Mouse (Mus musculus): ENCODE results near the gene Foxo1. TPM values are rescaled to one million over a fixed set of nuclear protein-coding genes. Genes with fewer than 3 reads are reported as not detected.

Gene Foxo1
- polyA plus RNA-seq, 2 experiments, result 1.0 to 1.4 TPM

DNA sequence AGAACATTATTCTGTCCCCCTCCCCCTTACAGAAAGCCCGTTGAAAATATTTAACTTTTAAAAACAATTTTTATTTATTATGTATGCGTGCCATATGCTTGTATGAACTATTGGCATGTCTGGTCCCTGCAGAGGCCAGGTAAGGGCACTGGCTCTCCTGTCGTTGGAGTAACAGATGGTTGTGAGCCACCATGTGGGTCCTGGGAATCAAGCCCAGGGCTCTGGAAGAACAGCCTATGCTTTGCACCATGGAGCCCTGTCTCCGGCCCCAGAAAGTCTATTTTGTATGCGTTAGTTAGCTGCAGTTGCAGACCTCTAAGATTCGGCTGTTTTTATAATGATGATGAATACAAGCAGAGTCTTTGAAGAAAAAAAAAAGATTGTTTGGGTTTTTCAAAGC is 123.8 kb downstream of the Foxo1 start:
- 65% methylated on average over 6 of the region's 6 CpGs for WGBS (ENCODE audit: insufficient replicate concordance)
- no peaks in the 10 kb centered on the region for H3K27me3 ChIP-seq (ENCODE audit: control insufficient read depth, insufficient read depth, low read length)
- H3K4me3 ChIP-seq (ENCODE audit: insufficient read depth in 1 of 2, low read depth in 2 of 2, low read length in 2 of 2), result no peak overlapping the region
- no peaks in the 10 kb centered on the region for H3K9me3 ChIP-seq (ENCODE audit: control insufficient read depth, low read length)
- ATAC-seq (ENCODE audit: insufficient read depth) (no peak), DNase-seq (ENCODE audit: low read depth in 3 of 3, low spot score in 3 of 3) (no peak)
- no peak overlapping the region for H3K27ac ChIP-seq
- TF ChIP-seq CTCF (IDR thresholded peaks at IDR 0.05; ENCODE audit: low read depth), result no peak
- TF ChIP-seq EP300 (IDR thresholded peaks at IDR 0.05; ENCODE audit: low read depth), result no peak
- no peak overlapping the region for H3K9ac ChIP-seq (replicated peaks)
- no peak overlapping the region for H3K4me2 ChIP-seq (ENCODE audit: low read depth)
- no peaks in the 10 kb centered on the region for H3K36me3 ChIP-seq (replicated peaks; ENCODE audit: control insufficient read depth, insufficient read depth, low read depth)
- peaks cover 0 to 2% of the 10 kb centered on the region in 2 experiments; a peak in 1 of 4 replicates for H3K4me1 ChIP-seq (replicated peaks; ENCODE audit: control insufficient read depth in 2 of 2, insufficient read depth in 2 of 2, low read length in 1 of 2)

DNA sequence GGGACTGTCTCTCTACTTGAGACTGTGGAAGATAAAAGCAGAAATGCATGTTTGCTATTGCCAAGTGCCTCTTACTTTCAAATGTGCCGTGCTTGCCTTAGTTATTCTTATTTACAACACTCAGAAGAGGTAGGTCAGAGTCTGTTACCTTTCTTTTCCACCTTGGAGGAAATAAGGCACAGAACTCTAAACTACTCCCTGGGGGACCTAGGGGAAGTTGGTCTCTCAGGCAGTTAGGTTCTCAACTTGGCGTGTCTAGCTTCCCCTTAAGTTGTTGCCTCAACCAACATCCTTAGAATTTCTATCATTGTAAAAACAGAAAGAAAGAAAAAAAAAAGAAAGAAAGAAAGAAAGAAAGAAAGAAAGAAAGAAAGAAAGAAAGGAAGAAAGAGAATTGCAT is 124.4 kb downstream of the Foxo1 start:
- ATAC-seq (ENCODE audit: insufficient read depth) (no peak), DNase-seq (ENCODE audit: low read depth in 3 of 3, low spot score in 3 of 3) (no peak)
- H3K9me3 ChIP-seq (ENCODE audit: control insufficient read depth, low read length), result no peaks in the 10 kb centered on the region
- H3K27ac ChIP-seq, result no peak overlapping the region
- H3K4me3 ChIP-seq (ENCODE audit: insufficient read depth in 1 of 2, low read depth in 2 of 2, low read length in 2 of 2), result no peak overlapping the region
- no peak overlapping the region for H3K4me2 ChIP-seq (ENCODE audit: low read depth)
- WGBS (ENCODE audit: insufficient replicate concordance), result 34% methylated on average over 2 of the region's 2 CpGs
- H3K27me3 ChIP-seq (ENCODE audit: control insufficient read depth, insufficient read depth, low read length), result no peaks in the 10 kb centered on the region
- peaks cover 0 to 4% of the 10 kb centered on the region in 2 experiments; a peak in 1 of 4 replicates for H3K4me1 ChIP-seq (replicated peaks; ENCODE audit: control insufficient read depth in 2 of 2, insufficient read depth in 2 of 2, low read length in 1 of 2)
- no peak for TF ChIP-seq CTCF (IDR thresholded peaks at IDR 0.05; ENCODE audit: low read depth)
- H3K36me3 ChIP-seq (replicated peaks; ENCODE audit: control insufficient read depth, insufficient read depth, low read depth), result no peaks in the 10 kb centered on the region
- H3K9ac ChIP-seq (replicated peaks), result no peak overlapping the region

- H3K4me2 ChIP-seq (ENCODE audit: low read depth), result no peak overlapping the region
- peaks cover 0 to 7% of the 10 kb centered on the region in 2 experiments; a peak in 1 of 4 replicates for H3K4me1 ChIP-seq (replicated peaks; ENCODE audit: control insufficient read depth in 2 of 2, insufficient read depth in 2 of 2, low read length in 1 of 2)
- H3K4me3 ChIP-seq (ENCODE audit: insufficient read depth in 1 of 2, low read depth in 2 of 2, low read length in 2 of 2), result no peak overlapping the region
- ATAC-seq (ENCODE audit: insufficient read depth) (no peak), DNase-seq (ENCODE audit: low read depth in 3 of 3, low spot score in 3 of 3) (no peak)
- no peaks in the 10 kb centered on the region for H3K27me3 ChIP-seq (ENCODE audit: control insufficient read depth, insufficient read depth, low read length)
- H3K9ac ChIP-seq (replicated peaks), result no peak overlapping the region
- H3K36me3 ChIP-seq (replicated peaks; ENCODE audit: control insufficient read depth, insufficient read depth, low read depth), result no peaks in the 10 kb centered on the region
- 52% methylated on average over 10 of the region's 10 CpGs for WGBS (ENCODE audit: insufficient replicate concordance)
- H3K9me3 ChIP-seq (ENCODE audit: control insufficient read depth, low read length), result no peaks in the 10 kb centered on the region
- no peak overlapping the region for H3K27ac ChIP-seq
- TF ChIP-seq CTCF (IDR thresholded peaks at IDR 0.05; ENCODE audit: low read depth) (no peak), EP300 (IDR thresholded peaks at IDR 0.05; ENCODE audit: low read depth) (no peak)
Measured at GRCm38 (mm10) chr3:52393171-52393570, 125.0 kb downstream of the Foxo1 start.

GRCm38 (mm10) chr3:52396121-52396731 is 128.1 kb downstream of the Foxo1 start:
- no peak overlapping the region for H3K9ac ChIP-seq (replicated peaks)
- peaks cover 0 to 7% of the 10 kb centered on the region in 2 experiments; a peak in 2 of 4 replicates for H3K4me1 ChIP-seq (replicated peaks; ENCODE audit: control insufficient read depth in 2 of 2, insufficient read depth in 2 of 2, low read length in 1 of 2)
- 66% methylated on average over 13 of the region's 13 CpGs for WGBS (ENCODE audit: insufficient replicate concordance)
- DNase-seq (ENCODE audit: low read depth in 3 of 3, low spot score in 3 of 3) (no peak), ATAC-seq (ENCODE audit: insufficient read depth) (no peak)
- H3K9me3 ChIP-seq (ENCODE audit: control insufficient read depth, low read length), result no peaks in the 10 kb centered on the region
- TF ChIP-seq EP300 (IDR thresholded peaks at IDR 0.05; ENCODE audit: low read depth) (no peak), CTCF (IDR thresholded peaks at IDR 0.05; ENCODE audit: low read depth) (no peak)
- no peak overlapping the region for H3K4me3 ChIP-seq (ENCODE audit: insufficient read depth in 1 of 2, low read depth in 2 of 2, low read length in 2 of 2)
- no peak overlapping the region for H3K4me2 ChIP-seq (ENCODE audit: low read depth)
- H3K27ac ChIP-seq, result no peak overlapping the region
- no peaks in the 10 kb centered on the region for H3K27me3 ChIP-seq (ENCODE audit: control insufficient read depth, insufficient read depth, low read length)
- H3K36me3 ChIP-seq (replicated peaks; ENCODE audit: control insufficient read depth, insufficient read depth, low read depth), result no peaks in the 10 kb centered on the region

DNA sequence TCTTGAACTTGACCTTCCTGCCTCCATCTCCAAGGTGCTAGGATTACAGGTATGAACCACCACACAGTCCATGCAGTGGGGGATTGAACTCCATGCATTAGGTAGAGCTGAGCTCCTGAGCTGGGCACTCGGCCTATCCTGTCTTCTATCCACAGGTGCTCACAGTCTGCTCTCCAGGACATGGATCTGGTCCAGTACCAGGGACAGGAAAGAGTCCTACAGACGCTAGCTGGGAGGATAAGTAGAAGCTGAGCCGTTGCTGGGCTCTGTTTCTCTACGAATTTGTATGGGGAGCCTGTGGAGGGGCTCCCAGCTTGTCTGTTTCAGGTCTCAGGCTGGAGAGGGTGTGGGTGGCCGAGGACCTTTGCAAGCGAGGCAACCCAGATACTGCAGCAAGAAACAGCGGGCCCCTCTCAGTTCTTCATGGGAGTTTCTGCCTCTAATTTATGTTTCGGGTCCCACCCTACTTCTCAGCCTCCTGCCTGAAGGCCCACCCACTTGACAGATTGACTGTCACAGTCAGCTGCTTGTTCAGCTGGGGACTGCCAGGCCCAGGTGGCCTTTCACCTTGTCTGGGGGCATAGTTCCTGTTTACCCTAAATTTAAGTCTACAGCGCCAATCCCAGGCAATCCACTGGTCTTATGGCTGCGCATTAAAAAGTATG is 128.9 kb downstream of the Foxo1 start:
- no peak overlapping the region for H3K4me3 ChIP-seq (ENCODE audit: insufficient read depth in 1 of 2, low read depth in 2 of 2, low read length in 2 of 2)
- DNase-seq (ENCODE audit: low read depth in 3 of 3, low spot score in 3 of 3), result no peak
- H3K9ac ChIP-seq (replicated peaks), result no peak overlapping the region
- no peaks in the 10 kb centered on the region for H3K27me3 ChIP-seq (ENCODE audit: control insufficient read depth, insufficient read depth, low read length)
- ATAC-seq (ENCODE audit: insufficient read depth), result no peak
- no peak overlapping the region for H3K4me2 ChIP-seq (ENCODE audit: low read depth)
- 59% methylated on average over 10 of the region's 10 CpGs for WGBS (ENCODE audit: insufficient replicate concordance)
- H3K9me3 ChIP-seq (ENCODE audit: control insufficient read depth, low read length), result no peaks in the 10 kb centered on the region
- no peak overlapping the region for H3K27ac ChIP-seq
- no peaks in the 10 kb centered on the region for H3K36me3 ChIP-seq (replicated peaks; ENCODE audit: control insufficient read depth, insufficient read depth, low read depth)
- TF ChIP-seq EP300 (IDR thresholded peaks at IDR 0.05; ENCODE audit: low read depth) (no peak), CTCF (IDR thresholded peaks at IDR 0.05; ENCODE audit: low read depth) (no peak)
- peaks cover 0 to 7% of the 10 kb centered on the region in 2 experiments; a peak in 2 of 4 replicates for H3K4me1 ChIP-seq (replicated peaks; ENCODE audit: control insufficient read depth in 2 of 2, insufficient read depth in 2 of 2, low read length in 1 of 2)

Data from liver, embryonic 14.5 days (tissue).